Mouse (Mus musculus) liver, embryonic 14.5 days (tissue): ENCODE data around the gene Ccs.

Experiments
- CTCF ChIP-seq: IDR thresholded peaks from 2 replicates; pipeline ENCODE4 v1.5.1; 2016; ENCODE audit warnings: antibody characterized with exemption, low read depth, control low read depth
- EP300 ChIP-seq: IDR thresholded peaks from 2 replicates; pipeline ENCODE4 v1.6.1; 2016; ENCODE audit warnings: antibody characterized with exemption, low read depth

- TF ChIP-seq CTCF, result peak; percentile 65
- no peak for TF ChIP-seq EP300
Observed at GRCm38 (mm10) chr19:4813015-4813414, 26.1 kb downstream of the Ccs start.
